Mouse (Mus musculus) heart, adult 18-20 months (tissue): ENCODE data around the gene Gm21788. TPM values are rescaled to one million over a fixed set of nuclear protein-coding genes. Genes with fewer than 3 reads are reported as not detected.
"Not testable (repeated sequence)": the region's sequence is repeated elsewhere in the genome, so short reads cannot be mapped to it uniquely, and the experiment has no call there.

ENCODE experiments used
- DNase-seq, 2 experiments: peaks; one replicate each; pipeline ENCODE4 v3.0.0; 2021 to 2022; ENCODE audit warnings: mixed read lengths in 1 of 2
- long read RNA-seq, 2 experiments: library from polyadenylated mRNA; stranded (forward); transcript quantifications; one replicate each; pipeline ENCODE4 v2.0.0; 2021
- total RNA-seq, 2 experiments: library from RNA; stranded (reverse); gene quantifications; 2 replicates each; pipeline ENCODE4 v1.2.3; 2021

Gm21788 gene
- total RNA-seq, result not detected
- long read RNA-seq, experiment 1, result 0 reads
- long read RNA-seq, experiment 2, result 0 reads

DNA sequence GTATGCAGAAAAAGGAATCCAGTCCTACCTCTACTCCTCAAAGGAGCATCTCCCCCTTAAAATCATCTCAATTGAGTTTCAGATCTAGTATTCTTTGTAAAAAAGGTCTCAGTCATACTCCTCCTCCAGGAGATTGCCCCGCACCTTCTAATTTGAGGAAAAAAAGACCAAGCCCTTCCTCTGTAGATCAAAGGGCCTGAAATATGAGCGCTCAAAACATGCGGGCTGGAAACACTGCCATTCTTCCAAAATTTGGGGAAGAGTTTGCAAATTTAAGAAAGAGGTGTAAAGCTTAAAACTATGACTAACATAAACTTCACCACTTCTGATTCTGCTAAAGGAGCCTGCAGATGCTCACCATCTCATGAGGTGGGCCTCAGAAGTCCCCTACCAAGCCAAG, at the start of gene Gm21788:
Gm21788 (plus strand) TSS at position 301 of the 400 bp plus-strand sequence.
- DNase-seq, result not testable (repeated sequence)

Other genes starting within 250 kb of the Gm21788 start
- gene Gm21244, start 235.7 kb upstream of the Gm21788 start, total RNA-seq, result not detected
- not detected for gene Gm28998, start 151.2 kb upstream of the Gm21788 start, total RNA-seq
- gene Gm20826, start 233.5 kb downstream of the Gm21788 start, total RNA-seq, result not detected